Mouse (Mus musculus) C2C12 (cell line): ENCODE measurements around the gene Ptgds. TPM values are rescaled to one million over a fixed set of nuclear protein-coding genes. Genes with fewer than 3 reads are reported as not detected.
A peak's percentile ranks its signal among the peaks of the same experiment; 100 is the strongest.

ENCODE experiments used
- H3K27me3 ChIP-seq: one replicate; pipeline ENCODE4 v1.6.1; 2011; ENCODE audit not compliant: control insufficient read depth, insufficient read depth, insufficient read length
- H3K36me3 ChIP-seq: one replicate; pipeline ENCODE4 v1.6.1; 2011; ENCODE audit not compliant: control insufficient read depth, insufficient read depth
- H3K4me3 ChIP-seq: one replicate; pipeline ENCODE4 v1.5.1; 2011; ENCODE audit warnings: mild to moderate bottlenecking, control low read depth; ENCODE audit not compliant: poor library complexity, insufficient read depth, severe bottlenecking
- H3K79me2 ChIP-seq: one replicate; pipeline ENCODE4 v1.6.1; 2011; ENCODE audit not compliant: control insufficient read depth, insufficient read depth
- H3K79me3 ChIP-seq: one replicate; pipeline ENCODE4 v1.6.1; 2011; ENCODE audit warnings: low read depth, control low read depth
- H3ac ChIP-seq: one replicate; pipeline ENCODE3; 2011; ENCODE audit warnings: low read depth; ENCODE audit not compliant: control insufficient read depth, insufficient read length
- CEBPB ChIP-seq: IDR thresholded peaks from one replicate; pipeline ENCODE4 v1.6.1; 2011; ENCODE audit warnings: low read depth, mild to moderate bottlenecking, control low read depth, moderate library complexity
- CTCF ChIP-seq: IDR thresholded peaks from one replicate; pipeline ENCODE4 v1.5.1; 2011; ENCODE audit not compliant: control insufficient read depth, insufficient read depth, insufficient read length
- FOSL1 ChIP-seq: IDR thresholded peaks from one replicate; pipeline ENCODE4 v1.8.0; 2011; ENCODE audit warnings: mild to moderate bottlenecking, low read length; ENCODE audit not compliant: poor library complexity, insufficient read depth, severe bottlenecking
- MAX ChIP-seq: IDR thresholded peaks from one replicate; pipeline ENCODE4 v1.6.1; 2011; ENCODE audit warnings: mild to moderate bottlenecking, control low read depth
- MYOD1 ChIP-seq: IDR thresholded peaks from one replicate; pipeline ENCODE4 v1.6.1; 2011; ENCODE audit warnings: low read depth; ENCODE audit not compliant: control insufficient read depth, insufficient read length
- MYOG ChIP-seq: IDR thresholded peaks from one replicate; pipeline ENCODE4 v1.6.1; 2011; ENCODE audit not compliant: control insufficient read depth, insufficient read length; ENCODE audit errors: extremely low read depth
- USF1 ChIP-seq: IDR thresholded peaks from one replicate; pipeline ENCODE4 v1.6.1; 2011; ENCODE audit warnings: low read depth, mild to moderate bottlenecking, control low read depth, moderate library complexity
- polyA plus RNA-seq: library from polyadenylated mRNA; unstranded; fragments of >200 nt; fragmentation: generic; extraction: Trizol; gene quantifications from one replicate; pipeline ENCODE4 v1.2.1, GENCODE M21; 2012; ENCODE audit warnings: missing spikeins

Ptgds gene
- polyA plus RNA-seq, 1 experiment = not detected

- Histone ChIP-seq H3ac (no peak overlapping the region), H3K36me3 (no peaks in the 10 kb centered on the region), H3K27me3 (peaks cover 7% of the 10 kb centered on the region), H3K4me3 (no peak overlapping the region), H3K79me2 (no peaks in the 10 kb centered on the region), H3K79me3 (no peaks in the 10 kb centered on the region)
- TF ChIP-seq FOSL1 = no peak
- TF ChIP-seq MYOG = no peak
- TF ChIP-seq MYOD1 = no peak
- TF ChIP-seq MAX = no peak
- TF ChIP-seq USF1 = no peak
- no peak for TF ChIP-seq CEBPB
- no peak for TF ChIP-seq CTCF
These were observed 38.5 kb downstream of the Ptgds start for GRCm38 (mm10) chr2:25431308-25431855.

GRCm38 (mm10) chr2:25430395-25431233 is 39.2 kb downstream of the Ptgds start:
- TF ChIP-seq FOSL1 (no peak), MYOG (no peak), CTCF (no peak), CEBPB (no peak), MAX (no peak), USF1 (no peak), MYOD1 (no peak)
- Histone ChIP-seq H3K79me2 (no peaks in the 10 kb centered on the region), H3K36me3 (no peaks in the 10 kb centered on the region), H3ac (no peak overlapping the region), H3K79me3 (no peaks in the 10 kb centered on the region), H3K4me3 (no peak overlapping the region), H3K27me3 (peaks cover 7% of the 10 kb centered on the region)

- Histone ChIP-seq H3K36me3 (no peaks in the 10 kb centered on the region), H3K79me2 (no peaks in the 10 kb centered on the region), H3ac (no peak overlapping the region), H3K79me3 (no peaks in the 10 kb centered on the region), H3K27me3 (peaks cover 11% of the 10 kb centered on the region), H3K4me3 (no peak overlapping the region)
- no peak for TF ChIP-seq USF1
- no peak for TF ChIP-seq MAX
- TF ChIP-seq CEBPB = no peak
- TF ChIP-seq MYOD1 = no peak
- no peak for TF ChIP-seq FOSL1
- no peak for TF ChIP-seq MYOG
- no peak for TF ChIP-seq CTCF
These were observed 40.2 kb downstream of the Ptgds start for GRCm38 (mm10) chr2:25429435-25430180.

GRCm38 (mm10) chr2:25428442-25429236 is 41.2 kb downstream of the Ptgds start, which contains the start of gene Abca2:
Gene Abca2, plus strand, starts transcription at chr2:25428703.
- peak within 1 kb of the TSS; percentile 45 for H3K4me3 ChIP-seq
- TF ChIP-seq MYOD1 = no peak
- peak; percentile 16 for TF ChIP-seq MAX
- peak; percentile 96 for TF ChIP-seq CTCF
- no peak for TF ChIP-seq CEBPB
- no peaks in the 10 kb centered on the region for H3K79me2 ChIP-seq
- H3K27me3 ChIP-seq = peaks cover 11% of the 10 kb centered on the region
- no peaks in the 10 kb centered on the region for H3K79me3 ChIP-seq
- no peaks in the 10 kb centered on the region for H3K36me3 ChIP-seq
- peak within 1 kb of the TSS; percentile 88 for H3ac ChIP-seq

- TF ChIP-seq CEBPB (no peak), MYOG (no peak), FOSL1 (no peak)
- Histone ChIP-seq H3K4me3 (no peak overlapping the region), H3K36me3 (no peaks in the 10 kb centered on the region), H3K79me2 (no peaks in the 10 kb centered on the region), H3K27me3 (peaks cover 11% of the 10 kb centered on the region), H3ac (no peak overlapping the region), H3K79me3 (no peaks in the 10 kb centered on the region)
These were observed 42.6 kb downstream of the Ptgds start for GRCm38 (mm10) chr2:25427256-25427655.
